Mouse (Mus musculus) heart, adult 2 months (tissue): ENCODE measurements at regions not wholly inside any gene's neighbourhood (a gene's known extent, or its start where the extent isn't known, plus 50 kb on each side); places are given as distances from the start of the nearest gene placed in this dataset.
A peak's percentile ranks its signal among the peaks of the same experiment; 100 is the strongest.

Experiments
- DNase-seq, 2 experiments: peaks; one replicate each; pipeline ENCODE4 v3.0.0; 2021
- H3K27ac ChIP-seq: fragments of 200-600 bp; 2 replicates; pipeline ENCODE4 v1.8.1; 2022
- H3K27me3 ChIP-seq: fragments of 200-500 bp; 2 replicates; pipeline ENCODE4 v1.6.1; 2012; ENCODE audit warnings: mild to moderate bottlenecking, low read length, inconsistent platforms, mixed read lengths; ENCODE audit not compliant: control insufficient read depth, insufficient read depth
- H3K36me3 ChIP-seq: fragments of 200-500 bp; 2 replicates; pipeline ENCODE4 v1.6.1; 2012; ENCODE audit warnings: low read length, inconsistent platforms; ENCODE audit not compliant: control insufficient read depth, insufficient read depth
- H3K4me1 ChIP-seq: fragments of 200-500 bp; 2 replicates; pipeline ENCODE4 v1.6.1; 2011; ENCODE audit warnings: low read length; ENCODE audit not compliant: control insufficient read depth, insufficient read depth
- H3K4me3 ChIP-seq: fragments of 200-600 bp; 2 replicates; pipeline ENCODE4 v1.8.1; 2022
- H3K79me2 ChIP-seq: fragments of 200-500 bp; replicated peaks from 2 replicates; pipeline ENCODE4 v1.6.1; 2012; ENCODE audit warnings: mild to moderate bottlenecking, inconsistent platforms, low read length, moderate library complexity, mixed read lengths; ENCODE audit not compliant: control insufficient read depth, insufficient read depth
- H3K9ac ChIP-seq: fragments of 200-500 bp; 2 replicates; pipeline ENCODE4 v1.6.1; 2012; ENCODE audit warnings: low read depth, mild to moderate bottlenecking, control low read depth, inconsistent platforms, low read length, mixed read lengths
- CTCF ChIP-seq: fragments of 200-600 bp; IDR thresholded peaks from 2 replicates; pipeline ENCODE4 v1.8.1; 2022; ENCODE audit warnings: antibody characterized with exemption, mild to moderate bottlenecking, moderate library complexity
- EP300 ChIP-seq: fragments of 200-500 bp; IDR thresholded peaks from 2 replicates; pipeline ENCODE4 v1.6.1; 2011; ENCODE audit warnings: low read depth, low read length, control low read depth; ENCODE audit not compliant: insufficient read depth
- POLR2A ChIP-seq: fragments of 200-500 bp; IDR thresholded peaks from 2 replicates; pipeline ENCODE4 v1.6.1; 2011; ENCODE audit warnings: mild to moderate bottlenecking, low read depth, low read length, control low read depth; ENCODE audit not compliant: insufficient read depth
- WGBS: fragments of 180-500 bp; shearing (Covaris S2); methylation state at CpG from one replicate; pipeline ENCODE4 v1.1.7; 2018; 5-methylcytosine and 5-hydroxymethylcytosine counted together
- intact Hi-C: fragments of 180-260 bp; cut with DNase I; formaldehyde crosslinking; loops from one replicate; pipeline ENCODE4 v1.15.1; 2025

DNA sequence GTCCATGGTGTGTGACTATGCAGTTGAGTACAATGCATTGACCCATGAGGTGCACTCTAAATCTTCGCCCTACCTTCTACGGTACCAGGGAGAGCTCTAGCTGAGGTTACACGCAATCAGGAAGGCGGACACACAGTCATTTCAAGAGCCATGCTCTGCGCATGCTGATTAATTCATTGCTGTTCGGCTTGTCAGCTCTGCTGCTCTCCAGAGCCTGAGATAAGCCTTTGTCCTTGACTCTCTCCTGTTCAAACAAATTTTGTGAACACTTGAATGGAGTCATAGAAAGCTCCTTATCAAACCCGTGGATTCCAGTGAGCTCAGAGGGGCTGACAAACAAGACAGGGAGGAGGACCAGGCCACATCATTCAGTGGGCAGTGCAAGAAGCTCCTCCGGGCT, 304.8 kb upstream of the Zmiz1 start:
- no peak for DNase-seq
- Histone ChIP-seq H3K4me3 (no peak overlapping the region), H3K79me2 (no peaks in the 10 kb centered on the region), H3K27me3 (no peaks in the 10 kb centered on the region), H3K36me3 (no peaks in the 10 kb centered on the region), H3K9ac (no peak overlapping the region), H3K4me1 (peaks cover 2% of the 10 kb centered on the region; the same call in 1 of the 2 replicates), H3K27ac (no peak overlapping the region)
- TF ChIP-seq POLR2A (no peak), EP300 (no peak), CTCF (no peak)
- intact Hi-C loops = no loop called here
- 50% methylated on average over 8 of the region's 8 CpGs for WGBS

DNA sequence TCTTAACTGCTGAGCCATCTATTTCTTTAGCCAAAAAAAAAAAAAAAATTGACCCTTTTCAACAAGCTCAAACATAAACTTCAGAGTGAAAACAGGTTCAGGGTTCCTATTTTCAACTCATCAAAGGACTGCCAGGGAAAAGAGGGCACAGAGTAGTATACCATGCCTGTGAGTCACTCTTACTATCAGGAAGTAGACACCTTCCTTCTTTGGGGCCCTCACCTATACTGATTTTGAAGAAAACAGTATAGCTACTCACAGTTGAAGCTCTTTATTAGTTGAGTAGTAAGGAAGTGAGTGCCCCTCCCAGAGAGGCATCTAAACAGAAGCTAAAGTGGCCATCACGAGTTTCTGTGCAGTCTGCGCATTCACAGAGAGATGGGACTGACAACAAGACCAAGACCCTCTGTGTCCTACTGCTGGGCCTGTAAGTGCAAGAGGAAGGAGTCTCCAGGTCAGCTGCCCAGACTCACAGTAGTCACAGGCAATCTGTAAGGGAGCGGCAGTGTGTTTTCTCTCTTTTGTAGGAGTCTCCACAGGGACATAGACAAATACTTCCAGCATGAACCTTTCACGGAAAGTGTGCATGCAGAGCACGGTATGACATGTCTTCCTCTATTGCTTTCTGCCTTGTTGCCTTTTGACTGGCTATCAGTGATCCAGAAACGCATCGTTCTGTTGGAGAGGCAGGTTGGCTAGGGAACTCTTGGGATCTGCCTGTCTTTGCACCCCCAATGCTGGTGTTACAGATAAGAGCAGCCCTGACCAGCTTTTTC, 303.8 kb upstream of the Zmiz1 start:
- peaks cover 2% of the 10 kb centered on the region; the same call in 1 of the 2 replicates for H3K4me1 ChIP-seq
- H3K27ac ChIP-seq = no peak overlapping the region
- 71% methylated on average over 7 of the region's 7 CpGs for WGBS
- H3K27me3 ChIP-seq = no peaks in the 10 kb centered on the region
- no peak overlapping the region for H3K9ac ChIP-seq
- intact Hi-C loops = no loop called here
- no peak overlapping the region for H3K4me3 ChIP-seq
- no peaks in the 10 kb centered on the region for H3K36me3 ChIP-seq
- TF ChIP-seq CTCF = no peak
- TF ChIP-seq EP300 = no peak
- TF ChIP-seq POLR2A = no peak
- DNase-seq = no peak
- H3K79me2 ChIP-seq = no peaks in the 10 kb centered on the region

DNA sequence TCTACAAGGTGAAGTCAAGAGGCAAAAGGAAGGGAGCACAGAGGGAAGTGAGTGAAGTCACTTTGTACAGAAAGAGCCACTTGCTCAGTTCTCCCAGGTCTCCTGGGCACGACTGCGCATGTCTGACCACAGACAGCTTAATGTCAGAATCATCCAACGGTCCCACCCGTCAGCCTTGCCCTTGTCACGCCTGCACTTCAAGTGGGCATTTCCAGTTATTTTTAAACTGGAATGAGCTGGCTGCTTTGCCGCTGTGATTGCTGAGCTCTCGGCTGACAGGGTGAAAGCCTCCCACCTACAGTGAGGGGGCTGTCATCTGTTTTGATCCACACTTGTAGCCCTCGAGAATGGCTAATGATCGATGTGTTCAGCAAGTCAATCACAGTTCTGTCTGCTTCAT, 302.8 kb upstream of the Zmiz1 start:
- Histone ChIP-seq H3K27me3 (no peaks in the 10 kb centered on the region), H3K79me2 (no peaks in the 10 kb centered on the region), H3K36me3 (no peaks in the 10 kb centered on the region), H3K4me3 (no peak overlapping the region), H3K4me1 (peaks cover 2% of the 10 kb centered on the region; the same call in 1 of the 2 replicates), H3K27ac (peak overlapping the region; percentile 43), H3K9ac (no peak overlapping the region)
- TF ChIP-seq EP300 = 0 out of 2 replicates have a peak, but pooled peaks have one; percentile 39
- TF ChIP-seq POLR2A = peak; percentile 25; the same call in 1 of the 2 replicates
- no peak for TF ChIP-seq CTCF
- DNase-seq = peak; percentile 40 to 60
- 49% methylated on average over 9 of the region's 9 CpGs for WGBS
- intact Hi-C loops = no loop called here

DNA sequence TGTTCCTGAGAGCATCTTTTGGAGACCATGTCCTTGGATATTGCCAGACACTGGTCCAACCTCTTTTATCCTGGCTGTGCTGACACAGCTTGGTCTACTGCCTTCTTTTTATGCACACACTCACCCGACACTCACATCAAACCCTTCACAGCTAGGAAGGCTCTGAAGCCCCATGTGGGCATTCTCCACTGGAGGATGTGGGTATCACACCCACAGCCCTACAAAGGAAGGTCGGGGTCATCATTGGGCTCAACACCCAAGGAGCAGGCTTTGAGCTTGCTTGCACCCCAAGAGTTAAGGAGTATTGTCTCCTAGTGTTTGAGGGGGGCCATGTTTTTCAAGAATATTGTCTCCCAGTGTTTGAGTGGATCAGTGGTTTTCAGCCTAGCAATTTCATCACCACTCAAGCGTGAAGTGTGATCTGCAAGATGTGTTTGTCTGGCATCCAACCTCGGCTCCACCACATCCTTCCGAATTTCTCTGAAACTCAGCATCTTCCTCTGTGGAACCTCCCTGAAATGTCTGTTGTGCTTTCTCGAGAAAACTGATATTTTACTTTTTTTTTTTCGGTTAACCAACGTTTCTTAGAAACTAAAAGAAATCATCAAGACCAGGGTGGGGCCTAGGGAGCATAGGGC, 297.2 kb upstream of the Zmiz1 start:
- 82% methylated on average over 8 of the region's 8 CpGs for WGBS

DNA sequence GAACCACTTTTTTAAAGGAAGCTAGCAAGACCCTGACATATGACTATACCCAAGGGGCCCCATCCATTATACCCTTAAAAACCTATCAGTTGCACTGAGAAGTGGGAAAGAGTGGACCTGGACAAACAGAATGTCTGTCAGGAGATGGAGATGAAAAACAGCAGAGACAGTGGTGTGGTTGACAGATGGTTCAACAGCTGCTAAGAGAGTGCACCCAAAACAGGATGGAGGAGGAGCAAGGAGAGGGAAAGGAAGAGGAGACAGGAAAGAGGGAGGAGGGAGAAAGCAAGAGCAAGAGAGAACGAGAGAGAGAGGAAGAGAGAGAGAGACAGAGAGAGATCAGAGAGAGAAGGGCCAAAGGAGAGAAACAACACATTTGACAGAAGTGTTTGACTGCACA, 292.8 kb upstream of the Zmiz1 start:
- no peaks in the 10 kb centered on the region for H3K36me3 ChIP-seq
- H3K27me3 ChIP-seq = no peaks in the 10 kb centered on the region
- TF ChIP-seq POLR2A (no peak), CTCF (no peak), EP300 (no peak)
- DNase-seq = no peak
- no peak overlapping the region for H3K9ac ChIP-seq
- intact Hi-C loops = no loop called here
- no peak overlapping the region for H3K27ac ChIP-seq
- H3K79me2 ChIP-seq = no peaks in the 10 kb centered on the region
- H3K4me1 ChIP-seq = peaks cover 4% of the 10 kb centered on the region; the same call in 1 of the 2 replicates
- WGBS = 39% methylated on average over 1 of the region's 1 CpGs
- H3K4me3 ChIP-seq = no peak overlapping the region

More for the DNA sequence above, 297.2 kb upstream of the Zmiz1 start:
- Histone ChIP-seq H3K27ac (no peak overlapping the region), H3K9ac (no peak overlapping the region), H3K79me2 (no peaks in the 10 kb centered on the region), H3K27me3 (no peaks in the 10 kb centered on the region), H3K4me1 (no peaks in the 10 kb centered on the region; the same call in 1 of the 2 replicates), H3K4me3 (no peak overlapping the region), H3K36me3 (no peaks in the 10 kb centered on the region)
- no peak for DNase-seq
- TF ChIP-seq EP300 = no peak
- TF ChIP-seq POLR2A = no peak
- no peak for TF ChIP-seq CTCF
- intact Hi-C loops = no loop called here

DNA sequence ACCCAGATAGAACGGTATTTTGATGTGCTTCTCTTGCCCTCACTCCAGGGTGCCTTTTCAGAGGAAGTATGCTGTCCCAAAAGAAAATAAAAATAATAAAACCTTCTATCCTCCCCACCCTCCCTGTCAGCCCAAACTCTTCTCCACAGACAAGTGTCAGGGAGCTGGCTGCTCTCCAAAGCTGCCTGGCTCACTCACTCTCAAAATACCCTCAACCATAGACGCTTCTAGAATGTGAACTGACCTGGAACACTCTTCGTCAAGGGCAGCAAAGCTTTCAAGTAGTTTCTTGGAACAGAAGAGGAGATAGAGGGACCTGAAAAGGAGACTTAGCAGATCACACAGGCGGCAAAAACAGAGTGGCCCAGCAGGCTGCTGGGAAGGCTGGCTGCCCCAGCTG, 291.4 kb upstream of the Zmiz1 start:
- WGBS = 26% methylated on average over 4 of the region's 4 CpGs
- Histone ChIP-seq H3K4me1 (peaks cover 4% of the 10 kb centered on the region; the same call in 1 of the 2 replicates), H3K4me3 (no peak overlapping the region), H3K79me2 (no peaks in the 10 kb centered on the region), H3K36me3 (no peaks in the 10 kb centered on the region), H3K9ac (no peak overlapping the region), H3K27ac (peak overlapping the region; percentile 38; the same call in 1 of the 2 replicates), H3K27me3 (no peaks in the 10 kb centered on the region)
- intact Hi-C loops = no loop called here
- TF ChIP-seq POLR2A = no peak
- no peak for TF ChIP-seq CTCF
- no peak for TF ChIP-seq EP300
- DNase-seq = peak in 1 of 2 experiments; percentile 41
